Mouse (Mus musculus): ENCODE measurements around the gene Naf1.

Gene Naf1

GRCm38 (mm10) chr8:66860023-66860422, at the start of gene Naf1:
Gene Naf1 (plus strand): TSS chr8:66860217.
- DNase-seq: peak; percentile 88

- peak; percentile 18 for DNase-seq
These were observed 1.0 kb downstream of the Naf1 start for GRCm38 (mm10) chr8:66860921-66861588.

- no peak for DNase-seq
These were observed 1.8 kb downstream of the Naf1 start for GRCm38 (mm10) chr8:66861589-66862500.

- no peak for DNase-seq
These were observed 3.7 kb downstream of the Naf1 start for GRCm38 (mm10) chr8:66863761-66864160.

GRCm38 (mm10) chr8:66865120-66865519, 5.1 kb downstream of the Naf1 start:
- DNase-seq: no peak

- DNase-seq: no peak
These were observed 7.7 kb downstream of the Naf1 start for GRCm38 (mm10) chr8:66867679-66868078.

- DNase-seq: no peak
These were observed 9.4 kb downstream of the Naf1 start for GRCm38 (mm10) chr8:66869211-66869932.

GRCm38 (mm10) chr8:66883866-66884265, 23.8 kb downstream of the Naf1 start:
- no peak for DNase-seq

GRCm38 (mm10) chr8:66891879-66892278, 31.9 kb downstream of the Naf1 start:
- no peak for DNase-seq

GRCm38 (mm10) chr8:66905000-66905399, 45.0 kb downstream of the Naf1 start:
- DNase-seq: no peak

- DNase-seq: no peak
These were observed 45.5 kb downstream of the Naf1 start for GRCm38 (mm10) chr8:66905557-66905956.

GRCm38 (mm10) chr8:66906116-66906515, 46.1 kb downstream of the Naf1 start:
- no peak for DNase-seq

GRCm38 (mm10) chr8:66910684-66911083, 50.7 kb downstream of the Naf1 start:
- DNase-seq: no peak

- DNase-seq: no peak
These were observed 53.9 kb downstream of the Naf1 start for GRCm38 (mm10) chr8:66913616-66914536.

GRCm38 (mm10) chr8:66916056-66916455, 56.0 kb downstream of the Naf1 start:
- DNase-seq: no peak

GRCm38 (mm10) chr8:66917695-66918467, 57.9 kb downstream of the Naf1 start:
- no peak for DNase-seq

- no peak for DNase-seq
These were observed 58.5 kb downstream of the Naf1 start for GRCm38 (mm10) chr8:66918471-66918870.

- no peak for DNase-seq
These were observed 73.7 kb downstream of the Naf1 start for GRCm38 (mm10) chr8:66933746-66934145.

- DNase-seq: no peak
These were observed 76.2 kb downstream of the Naf1 start for GRCm38 (mm10) chr8:66936236-66936635.
